In genomic region chr16:14381061-14381665, GRCm38 (mm10) we compare ENCODE assay signal across 16 mouse cellular contexts. TPM values are rescaled to one million over a fixed set of nuclear protein-coding genes. Genes with fewer than 3 reads are reported as not detected.
DNase-seq lines count a peak whose midpoint lies in the region; ATAC-seq lines count a peak whose summit lies in the region.
"Had no signal": no experiment of that assay in that cellular context is flagged by ENCODE, and none has a peak within 500 bp of the region (broad histone marks: within the 10 kb centered on the region; RNA-seq: fewer than 3 reads in every experiment).

No protein-coding gene starts in this region.

- H3K4me1 ChIP-seq in heart, embryonic 11.5 days (ENCODE audit: control insufficient read depth, insufficient read depth, low read length): no peaks in the 10 kb centered on the region
- peaks cover 39% of the 10 kb centered on the region for H3K4me1 ChIP-seq in brown adipose tissue, adult 24 weeks (ENCODE audit: control insufficient read depth, insufficient read depth, insufficient read length, low read length)
- H3K4me1 ChIP-seq: heart, embryonic 13.5 days had no signal

- no peak overlapping the region for H3K4me2 ChIP-seq in heart, embryonic 11.5 days
- H3K4me2 ChIP-seq: heart, embryonic 13.5 days; hindbrain, embryonic 14.5 days had no signal

- no peaks in the 10 kb centered on the region for H3K27me3 ChIP-seq in heart, embryonic 11.5 days (ENCODE audit: control insufficient read depth, insufficient read depth, low read length)
- H3K27me3 ChIP-seq: heart, embryonic 13.5 days had no signal

- no peaks in the 10 kb centered on the region for H3K9me3 ChIP-seq in heart, embryonic 11.5 days (replicated peaks; ENCODE audit: control insufficient read depth, low read length)
- H3K9me3 ChIP-seq: heart, embryonic 13.5 days had no signal

- no peak for ATAC-seq in heart, embryonic 11.5 days (replicated peaks; ENCODE audit: insufficient number of reproducible peaks, low FRiP score, low TSS enrichment)
- ATAC-seq: forebrain, embryonic 16.5 days; intestine, postnatal 0 days; liver, postnatal 0 days had no signal

- H3K9ac ChIP-seq in heart, embryonic 11.5 days (ENCODE audit: low read depth, low read length): no peak overlapping the region
- H3K9ac ChIP-seq: heart, embryonic 13.5 days; hindbrain, embryonic 14.5 days; liver, postnatal 0 days had no signal

- intact Hi-C loops in heart, postnatal 14 days (cut with DNase I): no loop called here

- H3K4me3 ChIP-seq in heart, embryonic 11.5 days (ENCODE audit: low read depth, low read length): no peak overlapping the region
- H3K4me3 ChIP-seq in brown adipose tissue, adult 24 weeks (ENCODE audit: insufficient read depth, low read depth, low read length): no peak overlapping the region
- H3K4me3 ChIP-seq: erythroblast, embryonic 14.5 days; heart, embryonic 13.5 days had no signal

- no peaks in the 10 kb centered on the region for H3K36me3 ChIP-seq in heart, embryonic 11.5 days (ENCODE audit: control insufficient read depth, insufficient read depth, low read length)
- H3K36me3 ChIP-seq: heart, embryonic 13.5 days had no signal

- no peak overlapping the region for H3K27ac ChIP-seq in heart, embryonic 11.5 days (ENCODE audit: low read depth, low read length)
- peak overlapping the region; percentile 85 for H3K27ac ChIP-seq in brown adipose tissue, adult 24 weeks (replicated peaks; ENCODE audit: low read depth, low read length)
- H3K27ac ChIP-seq: heart, embryonic 13.5 days; hindbrain, embryonic 14.5 days had no signal

- DNase-seq in heart, adult 18-20 months: peak; percentile 50 to 71
- DNase-seq in adipocyte (ENCODE audit: low spot score): peak; percentile 65
- peak; percentile 26 to 48 for DNase-seq in heart, postnatal 14 days
- no peak for DNase-seq in left cerebral cortex, adult 11 months (ENCODE audit: low spot score)
- DNase-seq in thymus, postnatal 4 days: no peak
- DNase-seq: kidney, postnatal 25 days; layer of hippocampus, postnatal 36 days; liver, postnatal 0 days; right cerebral cortex, postnatal 25 days had no signal

RNA-seq across cellular contexts. Expression of gene Abcc1, which starts 19.8 kb away (rescaled TPM):
- 10 to 100 TPM; 14.8 to 17.6 TPM for total RNA-seq in heart, adult 18-20 months (2021)
- 2.7 and 3.0 TPM in 2 replicates for polyA plus RNA-seq in heart, embryonic 11.5 days (2014; fragmentation: Nextera tagmentation; extraction: Ambion mirVana)
- 11.1 and 20.7 TPM in 2 replicates for polyA plus RNA-seq in brown adipose tissue, adult 24 weeks (2012; ENCODE audit: insufficient read depth, insufficient read length, missing spikeins)
- 10 to 100 TPM; 25.2 to 27.0 TPM for total RNA-seq in heart, postnatal 14 days (2021)

Comparison
In these comparisons a context has a peak if more than half of its experiments do, and no peak if none do; other contexts are left out.
1. DNase-seq: peak in heart, adult 18-20 months (2 of 2), adipocyte (single experiment) and heart, postnatal 14 days (2 of 2); none in left cerebral cortex, adult 11 months (single experiment) and thymus, postnatal 4 days (single experiment).